Mouse (Mus musculus): ENCODE data around the gene Eid1. TPM values are rescaled to one million over a fixed set of nuclear protein-coding genes. Genes with fewer than 3 reads are reported as not detected.
A peak's percentile ranks its signal among the peaks of the same experiment; 100 is the strongest.

The Eid1 gene
- 100 to 1,000 TPM in 1 of 2 experiments, 10 to 100 TPM in 1; 98.6 to 141 TPM for total RNA-seq (2021)
- polyA plus RNA-seq (2012; rRNA removed): 28.9 and 29.6 TPM in 2 replicates
- long read RNA-seq, transcript Eid1-201 (1 exons, 1,691 nt): major isoform, 146 of 146 reads
- long read RNA-seq, partial matches to known transcripts: 0 of 146 reads
- long read RNA-seq, other reads (novel, unspliced or antisense): 0 of 146 reads

GRCm38 (mm10) chr2:125672957-125673631 lies at the start of gene Eid1:
Eid1 (plus strand) TSS chr2:125673095.
- peak; percentile 90 for DNase-seq

GRCm38 (mm10) chr2:125623211-125623610 lies 49.7 kb upstream of the Eid1 start:
- DNase-seq: no peak

- DNase-seq: no peak
Observed at GRCm38 (mm10) chr2:125624127-125624685, 48.7 kb upstream of the Eid1 start.

GRCm38 (mm10) chr2:125624837-125625351 lies 48.0 kb upstream of the Eid1 start, which contains the start of gene Cep152:
Cep152 (minus strand) TSS chr2:125625113.
- peak; percentile 99 for DNase-seq

GRCm38 (mm10) chr2:125626536-125626935 lies 46.4 kb upstream of the Eid1 start:
- no peak for DNase-seq

GRCm38 (mm10) chr2:125628487-125628886 lies 44.4 kb upstream of the Eid1 start:
- no peak for DNase-seq

- DNase-seq: no peak
Observed at GRCm38 (mm10) chr2:125630010-125630409, 42.9 kb upstream of the Eid1 start.

GRCm38 (mm10) chr2:125637331-125637730 lies 35.6 kb upstream of the Eid1 start:
- DNase-seq: no peak

GRCm38 (mm10) chr2:125644912-125645311 lies 28.0 kb upstream of the Eid1 start:
- DNase-seq: no peak

GRCm38 (mm10) chr2:125650038-125650437 lies 22.9 kb upstream of the Eid1 start:
- no peak for DNase-seq

- DNase-seq: no peak
Observed at GRCm38 (mm10) chr2:125650742-125651352, 22.0 kb upstream of the Eid1 start.

GRCm38 (mm10) chr2:125651563-125651962 lies 21.3 kb upstream of the Eid1 start:
- peak; percentile 14 for DNase-seq

- no peak for DNase-seq
Observed at GRCm38 (mm10) chr2:125653286-125653685, 19.6 kb upstream of the Eid1 start.

GRCm38 (mm10) chr2:125655391-125655790 lies 17.5 kb upstream of the Eid1 start:
- no peak for DNase-seq

GRCm38 (mm10) chr2:125659823-125660536 lies 12.9 kb upstream of the Eid1 start:
- DNase-seq: peak; percentile 72

- peak; percentile 40 for DNase-seq
Observed at GRCm38 (mm10) chr2:125660537-125661130, 12.3 kb upstream of the Eid1 start.

GRCm38 (mm10) chr2:125661156-125661555 lies 11.7 kb upstream of the Eid1 start:
- no peak for DNase-seq

GRCm38 (mm10) chr2:125662517-125662916 lies 10.4 kb upstream of the Eid1 start:
- DNase-seq: no peak

- DNase-seq: no peak
Observed at GRCm38 (mm10) chr2:125665213-125665612, 7.7 kb upstream of the Eid1 start.

GRCm38 (mm10) chr2:125665909-125666308 lies 7.0 kb upstream of the Eid1 start:
- DNase-seq: no peak

GRCm38 (mm10) chr2:125666668-125667067 lies 6.2 kb upstream of the Eid1 start:
- DNase-seq: no peak

- DNase-seq: no peak
Observed at GRCm38 (mm10) chr2:125667184-125667583, 5.7 kb upstream of the Eid1 start.
